Mouse (Mus musculus) Patski (cell line): ENCODE measurements at regions not wholly inside any gene's neighbourhood (a gene's known extent, or its start where the extent isn't known, plus 50 kb on each side); places are given as distances from the start of the nearest gene placed in this dataset.

Experiments used
- ATAC-seq: fragments of 100-300 bp; one replicate; pipeline ENCODE4 v1.8.0; 2021
- CTCF ChIA-PET: fragments of 350-600 bp; sonication (Branson Sonifier 250); formaldehyde crosslinking; loops from one replicate; lab custom pipeline; 2022; ENCODE audit warnings: inconsistent platforms; lab: Charles Lee
- POLR2A ChIA-PET: fragments of 350-600 bp; sonication (Branson Sonifier 250); formaldehyde crosslinking; loops from one replicate; lab custom pipeline; 2022; ENCODE audit warnings: antibody characterized with exemption, inconsistent platforms; lab: Charles Lee
- DNase-seq: peaks from one replicate; pipeline ENCODE4 v3.0.0-alpha.2; 2011; ENCODE audit warnings: low read depth, low spot score
- H3K27me3 ChIP-seq: fragments of 371-371 bp; one replicate; pipeline ENCODE4 v1.5.1; 2021
- CTCF ChIP-seq: fragments of 100-300 bp; IDR thresholded peaks from one replicate; pipeline ENCODE4 v1.5.1; 2021
- in situ Hi-C: fragments of 300-500 bp; cut with MboI; formaldehyde crosslinking; loops from 3 replicates; pipeline ENCODE4 v1.11.1; 2018; ENCODE audit warnings: low pct_unique_long_range_greater_than_20kb, mixed read lengths

- TF ChIP-seq CTCF = no peak
- DNase-seq = no peak
- ATAC-seq = no peak
- CTCF ChIA-PET = no interaction called here
- peaks cover 10% of the 10 kb centered on the region for H3K27me3 ChIP-seq
- POLR2A ChIA-PET = no interaction called here
- in situ Hi-C loops = no loop called here
These were observed 417.9 kb upstream of the Rag2 start for GRCm38 (mm10) chr2:101206637-101207036.

- no peak for TF ChIP-seq CTCF
- CTCF ChIA-PET = no interaction called here
- POLR2A ChIA-PET = no interaction called here
- DNase-seq = no peak
- in situ Hi-C loops = no loop called here
- ATAC-seq = no peak
- H3K27me3 ChIP-seq = peaks cover 10% of the 10 kb centered on the region
These were observed 415.4 kb upstream of the Rag2 start for GRCm38 (mm10) chr2:101209136-101209535.

DNA sequence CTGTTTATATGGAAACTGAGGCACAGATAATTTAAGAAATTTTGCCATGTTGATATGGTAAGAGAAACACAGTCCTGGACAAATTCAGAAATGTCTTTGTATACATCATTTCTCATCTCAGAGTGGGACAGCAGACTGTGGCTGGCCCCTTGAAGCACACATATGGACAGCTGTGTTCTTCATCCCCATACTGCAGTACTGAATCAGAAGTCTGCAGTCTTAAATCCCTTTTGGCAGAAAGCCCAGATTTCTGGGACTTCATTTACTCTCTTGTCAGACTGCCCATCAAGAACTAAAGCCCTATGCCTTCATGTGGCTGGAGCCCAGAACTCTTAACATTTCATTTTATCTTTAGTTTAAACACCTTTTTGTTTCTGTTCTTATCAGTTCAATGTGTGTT, 403.8 kb upstream of the Rag2 start:
- CTCF ChIA-PET = no interaction called here
- POLR2A ChIA-PET = no interaction called here
- in situ Hi-C loops = no loop called here
- peaks cover 6% of the 10 kb centered on the region for H3K27me3 ChIP-seq
- ATAC-seq (no peak), DNase-seq (no peak)
- no peak for TF ChIP-seq CTCF

GRCm38 (mm10) chr2:101242983-101243382, 381.5 kb upstream of the Rag2 start:
- ATAC-seq = no peak
- ChIA-PET POLR2A (no interaction called here), CTCF (no interaction called here)
- in situ Hi-C loops = no loop called here
- TF ChIP-seq CTCF = no peak
- H3K27me3 ChIP-seq = no peaks in the 10 kb centered on the region
- no peak for DNase-seq

- ChIA-PET POLR2A (no interaction called here), CTCF (no interaction called here)
- no peaks in the 10 kb centered on the region for H3K27me3 ChIP-seq
- ATAC-seq (no peak), DNase-seq (no peak)
- no peak for TF ChIP-seq CTCF
- in situ Hi-C loops = no loop called here
These were observed 377.4 kb upstream of the Rag2 start for GRCm38 (mm10) chr2:101247133-101247532.

GRCm38 (mm10) chr2:101252228-101252627, 372.3 kb upstream of the Rag2 start:
- ChIA-PET POLR2A (no interaction called here), CTCF (no interaction called here)
- DNase-seq (no peak), ATAC-seq (no peak)
- TF ChIP-seq CTCF = no peak
- in situ Hi-C loops = no loop called here
- H3K27me3 ChIP-seq = no peaks in the 10 kb centered on the region

DNA sequence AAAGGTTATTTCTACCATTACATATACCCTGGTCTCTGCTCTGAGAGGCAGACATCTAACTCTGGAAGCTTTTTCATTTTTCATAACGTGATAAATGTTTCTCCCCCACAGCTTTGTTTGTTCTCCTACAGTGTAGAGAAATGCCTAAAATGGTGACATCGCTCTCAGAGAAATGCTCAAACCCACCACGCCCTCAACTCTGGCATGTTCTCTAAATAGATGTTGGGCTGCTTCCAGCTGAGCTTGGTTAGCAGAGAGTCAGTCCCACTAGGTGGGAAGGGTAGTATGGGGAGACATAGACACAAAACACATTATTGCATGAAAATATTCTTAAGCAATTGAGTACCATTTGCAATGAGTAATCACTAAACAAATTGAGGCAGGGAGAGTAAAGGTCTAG, 368.1 kb upstream of the Rag2 start:
- in situ Hi-C loops = no loop called here
- ATAC-seq (no peak), DNase-seq (no peak)
- peaks cover 8% of the 10 kb centered on the region for H3K27me3 ChIP-seq
- TF ChIP-seq CTCF = no peak
- ChIA-PET POLR2A (no interaction called here), CTCF (interaction anchor here (1.0 kb wide), 1 partner anchor 10 kb away, joined by 3 read pairs; no protein-coding TSS in a partner anchor)

GRCm38 (mm10) chr2:101263934-101264333, 360.6 kb upstream of the Rag2 start:
- TF ChIP-seq CTCF = no peak
- POLR2A ChIA-PET = no interaction called here
- in situ Hi-C loops = no loop called here
- CTCF ChIA-PET = no interaction called here
- ATAC-seq = no peak
- DNase-seq = no peak
- peaks cover 4% of the 10 kb centered on the region for H3K27me3 ChIP-seq

GRCm38 (mm10) chr2:101266685-101267374, 357.7 kb upstream of the Rag2 start:
- no peak for DNase-seq
- TF ChIP-seq CTCF = no peak
- POLR2A ChIA-PET = no interaction called here
- H3K27me3 ChIP-seq = peaks cover 4% of the 10 kb centered on the region
- in situ Hi-C loops = no loop called here
- no peak for ATAC-seq
- CTCF ChIA-PET = no interaction called here

- POLR2A ChIA-PET = no interaction called here
- CTCF ChIA-PET = interaction anchor here (0.8 kb wide), 1 partner anchor 10 kb away, joined by 3 read pairs; no protein-coding TSS in a partner anchor
- H3K27me3 ChIP-seq = peaks cover 6% of the 10 kb centered on the region
- no peak for TF ChIP-seq CTCF
- ATAC-seq = no peak
- no peak for DNase-seq
- in situ Hi-C loops = no loop called here
These were observed 350.4 kb upstream of the Rag2 start for GRCm38 (mm10) chr2:101274045-101274664.

DNA sequence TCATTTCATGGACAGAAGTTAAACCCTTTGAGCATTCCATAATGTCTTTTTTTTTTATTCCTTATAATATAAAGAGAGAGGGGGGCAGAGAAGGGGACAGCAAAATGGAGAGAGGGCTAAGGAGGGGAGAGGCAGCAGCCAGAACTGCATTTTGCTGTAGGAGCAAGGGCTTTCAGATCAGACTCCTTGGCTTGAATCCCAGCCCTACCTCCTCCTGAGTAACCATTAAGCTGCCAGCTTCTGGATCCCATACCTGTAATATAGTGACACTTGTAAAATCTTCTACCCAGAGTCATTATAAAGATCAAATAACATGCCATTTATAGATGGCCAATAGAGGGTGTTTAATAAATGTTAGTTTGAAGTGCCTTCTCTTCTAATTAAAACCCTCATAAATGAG, 339.6 kb upstream of the Rag2 start:
- ChIA-PET CTCF (no interaction called here), POLR2A (no interaction called here)
- no peak for TF ChIP-seq CTCF
- ATAC-seq (no peak), DNase-seq (no peak)
- H3K27me3 ChIP-seq = peaks cover 3% of the 10 kb centered on the region
- in situ Hi-C loops = no loop called here
